Mouse (Mus musculus): ENCODE measurements at regions not wholly inside any gene's neighbourhood (a gene's known extent, or its start where the extent isn't known, plus 50 kb on each side); places are given as distances from the start of the nearest gene placed in this dataset.

DNA sequence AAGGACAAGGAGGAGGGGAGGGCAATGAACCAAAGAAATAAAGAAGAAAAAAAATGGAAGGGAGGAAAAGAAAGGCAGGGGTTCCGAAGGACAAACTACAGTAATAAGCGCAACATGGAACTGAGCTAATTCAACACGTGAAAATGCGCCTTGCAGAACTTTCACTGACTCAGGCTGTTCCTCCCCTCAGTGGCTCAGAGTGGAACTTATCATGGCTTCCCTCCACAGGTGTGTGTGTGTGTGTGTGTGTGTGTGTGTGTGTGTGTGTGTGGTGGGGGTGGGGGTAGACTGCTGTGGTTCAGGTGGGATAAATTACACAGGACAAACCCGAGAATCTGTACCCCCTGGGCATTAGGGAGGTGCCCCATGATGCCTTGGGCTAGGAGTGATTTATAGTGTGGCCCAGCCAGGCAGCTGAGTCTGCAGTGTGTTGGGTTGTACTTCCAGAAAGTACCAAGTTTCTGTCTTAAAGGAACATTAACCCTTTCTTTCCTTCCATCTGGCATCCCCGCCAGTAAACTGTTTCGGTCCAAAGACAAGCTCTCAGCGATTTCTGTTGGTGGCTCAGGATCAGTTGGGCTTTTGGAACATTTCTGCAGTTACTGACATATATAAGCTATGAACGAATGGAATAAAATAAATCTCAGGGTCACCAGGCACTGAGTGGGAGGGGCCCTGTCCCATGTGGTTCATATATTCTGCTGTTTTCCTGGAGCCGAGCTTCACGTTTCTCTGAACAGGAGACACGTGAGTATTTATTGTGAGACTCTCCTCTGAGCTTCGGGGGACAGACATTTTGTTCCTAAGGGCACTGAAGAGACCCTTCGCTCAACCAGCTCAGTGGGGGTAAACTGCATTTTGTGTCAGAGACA lies 71.1 kb upstream of the Lnx1 start:
- DNase-seq (ENCODE audit: low spot score in 2 of 2): no peak

DNA sequence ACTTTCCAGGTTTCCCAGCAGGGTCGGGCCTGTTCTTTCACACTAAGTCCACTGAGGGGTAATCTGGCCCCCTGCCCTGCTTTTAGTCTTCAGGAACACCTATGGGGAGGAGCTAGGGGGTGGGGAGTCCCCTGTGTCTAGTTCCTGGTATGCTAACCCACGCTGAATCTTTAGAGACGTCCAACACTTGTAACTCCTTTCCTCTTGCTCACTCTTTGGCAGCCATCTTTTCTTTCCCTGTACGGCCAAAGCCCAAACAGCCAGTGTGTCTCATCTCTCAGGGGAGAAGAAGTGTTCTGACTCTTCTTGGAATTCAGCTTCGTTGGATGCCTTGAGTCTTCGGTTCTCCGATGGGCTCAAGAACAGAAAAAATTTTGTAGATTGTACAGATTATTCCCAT lies 68.4 kb upstream of the Lnx1 start:
- no peak for DNase-seq (ENCODE audit: low spot score in 2 of 2)

DNA sequence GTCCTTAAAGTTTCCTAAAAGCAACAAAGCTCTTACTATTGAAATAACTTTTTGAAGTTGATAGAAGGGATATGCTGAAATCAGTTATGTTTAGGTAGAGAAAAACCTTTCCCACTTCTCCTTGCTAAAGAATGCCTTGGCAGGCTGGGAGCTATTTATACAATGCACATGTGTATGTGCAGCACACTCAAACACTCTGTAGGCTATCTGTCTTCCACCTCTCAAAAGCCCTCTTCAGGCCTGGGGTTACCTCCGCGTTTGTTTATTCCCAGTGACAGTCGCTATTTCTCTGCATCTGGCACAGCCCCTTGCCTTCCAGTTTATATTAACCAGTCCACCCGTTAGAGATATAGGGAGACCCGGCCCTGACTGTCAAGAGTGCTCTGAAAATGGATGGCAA lies 66.3 kb upstream of the Lnx1 start:
- DNase-seq (ENCODE audit: low spot score in 2 of 2): no peak

DNA sequence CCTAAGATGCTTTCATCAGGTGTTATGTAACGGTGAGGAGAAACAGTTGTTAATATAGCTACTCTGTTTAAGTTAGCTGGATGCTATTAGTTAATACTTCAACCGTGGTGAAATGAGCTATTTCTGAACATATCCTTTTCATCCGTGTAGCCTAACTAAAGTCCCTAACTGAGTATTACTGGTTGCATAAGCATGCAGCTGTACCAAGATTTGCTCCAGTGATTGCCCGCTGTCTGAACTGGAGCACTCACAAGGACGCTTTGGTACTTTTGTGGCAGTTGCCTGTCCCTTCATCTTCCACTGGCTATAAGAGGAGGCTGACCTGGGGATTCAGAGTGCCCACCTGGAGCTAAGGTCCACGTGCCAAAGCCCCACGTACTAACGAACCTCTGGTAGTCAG lies 65.3 kb upstream of the Lnx1 start:
- DNase-seq (ENCODE audit: low spot score in 2 of 2): no peak

DNA sequence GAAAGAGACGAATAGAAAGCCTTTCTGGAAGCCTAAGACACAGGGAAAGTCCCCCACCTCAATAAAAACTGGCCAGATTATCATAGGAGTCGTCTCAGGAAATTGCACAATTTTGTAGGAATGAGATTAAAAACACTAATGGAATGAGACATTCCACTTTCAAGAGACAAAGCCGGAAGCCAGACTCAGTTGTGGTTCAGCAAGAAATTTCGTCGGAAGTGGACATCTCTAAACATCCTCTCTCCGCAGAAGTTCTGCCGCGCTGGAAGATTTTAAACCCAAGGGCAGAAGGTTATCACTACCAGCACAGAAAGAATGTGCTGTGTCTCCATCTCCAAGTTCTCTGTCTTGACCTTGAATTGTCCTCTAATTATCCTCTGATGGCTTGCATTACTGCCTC lies 63.5 kb upstream of the Lnx1 start:
- DNase-seq (ENCODE audit: low spot score in 2 of 2): no peak

DNA sequence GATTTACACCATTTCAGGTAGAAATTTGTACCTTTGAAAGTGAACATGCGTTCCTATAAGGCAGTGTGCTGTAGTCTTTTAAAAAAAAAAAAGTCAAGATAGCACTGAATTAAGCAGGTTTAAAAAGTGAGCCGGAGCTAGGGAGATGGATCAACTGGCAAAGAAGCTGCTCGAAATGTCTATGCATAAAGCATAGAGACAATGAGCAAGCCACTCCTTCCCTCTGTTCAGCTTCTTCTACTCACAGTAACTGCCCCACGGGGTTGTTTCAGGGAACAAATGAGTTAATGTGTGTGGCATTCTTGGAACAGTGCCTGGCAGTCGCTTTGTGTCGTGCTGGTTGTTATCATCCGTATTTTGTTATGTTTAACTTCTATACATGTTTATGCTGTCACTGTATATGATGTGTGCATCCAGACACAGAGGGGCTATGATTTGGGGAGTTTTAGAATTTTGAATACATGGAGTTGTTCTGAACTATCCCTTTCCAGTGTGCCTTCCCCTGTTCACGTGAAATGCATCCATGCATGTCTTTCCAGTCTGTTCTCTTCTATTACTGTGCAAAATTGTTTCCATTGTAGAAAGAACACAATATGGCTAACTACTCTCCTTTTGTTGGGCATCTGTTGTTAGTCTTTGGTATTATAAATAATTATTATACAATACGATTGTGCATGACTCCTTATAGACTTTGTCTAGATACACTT lies 62.5 kb upstream of the Lnx1 start:
- no peak for DNase-seq (ENCODE audit: low spot score in 2 of 2)

DNA sequence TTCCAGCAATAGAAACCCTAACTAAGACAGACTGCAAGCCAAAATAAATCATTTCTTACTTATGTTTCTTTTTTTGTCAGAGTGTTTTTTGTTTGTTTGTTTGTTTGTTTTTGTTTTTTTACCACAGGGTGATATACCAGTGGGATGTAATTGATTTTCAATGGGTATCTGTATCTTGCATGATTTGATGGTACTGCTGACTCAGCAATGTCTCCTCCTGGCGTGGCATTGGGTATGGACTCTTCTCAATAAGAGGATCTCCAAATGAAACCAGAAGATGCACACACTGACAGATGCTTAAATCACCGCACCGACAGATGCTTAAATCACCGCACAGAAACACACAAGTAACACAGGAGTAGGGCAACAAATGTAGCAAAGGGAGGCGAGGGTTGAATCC lies 54.8 kb upstream of the Lnx1 start:
- DNase-seq (ENCODE audit: low spot score in 2 of 2): no peak

DNA sequence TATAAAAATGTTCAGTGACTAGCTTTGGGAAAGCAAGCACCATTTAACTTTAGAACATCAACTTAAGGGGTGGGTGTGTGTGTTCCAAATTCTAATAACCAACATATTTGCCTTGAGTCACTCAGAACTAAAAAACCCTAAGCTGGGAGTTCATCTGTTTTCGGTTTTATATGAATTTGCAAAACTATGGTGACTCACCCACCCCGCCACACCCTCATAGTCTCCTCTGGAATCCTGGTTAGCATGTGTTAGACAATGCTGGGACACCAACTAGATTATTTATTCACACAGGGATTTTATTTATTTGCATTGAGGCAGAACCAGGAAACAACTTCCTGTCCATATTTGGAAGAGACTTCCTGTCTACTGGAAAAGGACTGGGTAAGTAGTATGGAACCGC lies 50.2 kb upstream of the Lnx1 start:
- no peak for DNase-seq (ENCODE audit: low spot score in 2 of 2)

All from right cerebral cortex, postnatal 10 days (tissue).